Mouse (Mus musculus) liver, embryonic 14.5 days (tissue): ENCODE data around the gene Itgae.

Experiments used
- CTCF ChIP-seq: IDR thresholded peaks from 2 replicates; pipeline ENCODE4 v1.5.1; 2016; ENCODE audit warnings: antibody characterized with exemption, low read depth, control low read depth
- EP300 ChIP-seq: IDR thresholded peaks from 2 replicates; pipeline ENCODE4 v1.6.1; 2016; ENCODE audit warnings: antibody characterized with exemption, low read depth

DNA sequence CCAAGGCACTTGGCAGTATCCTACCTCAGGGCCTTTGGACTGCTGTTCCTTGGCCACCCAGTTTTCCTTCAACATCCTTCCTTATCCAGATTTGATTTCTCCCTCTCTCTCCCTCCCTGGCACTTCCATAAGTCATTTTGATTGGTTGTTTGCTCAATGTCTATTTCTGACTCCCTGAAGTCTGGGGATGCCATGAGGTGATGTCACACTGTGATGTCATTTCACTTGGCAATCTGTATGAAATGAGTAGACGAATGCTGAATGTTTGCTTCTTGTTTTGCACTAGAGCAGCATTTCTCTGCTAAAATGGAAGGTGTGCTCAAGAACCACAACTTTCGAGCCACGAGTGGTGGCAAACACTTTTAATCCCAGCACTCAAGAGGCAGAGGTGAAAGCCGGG is 71.2 kb downstream of the Itgae start:
- TF ChIP-seq CTCF (no peak), EP300 (no peak)
